Mouse (Mus musculus) megakaryocyte, embryonic 14.5 days (primary cell): ENCODE measurements at regions not wholly inside any gene's neighbourhood (a gene's known extent, or its start where the extent isn't known, plus 50 kb on each side); places are given as distances from the start of the nearest gene placed in this dataset.
"Not testable (repeated sequence)": the region's sequence is repeated elsewhere in the genome, so short reads cannot be mapped to it uniquely, and the experiment has no call there.

ENCODE experiments used
- FLI1 ChIP-seq: IDR thresholded peaks from 2 replicates; pipeline ENCODE4 v1.6.1; 2012; ENCODE audit warnings: low read length, inconsistent platforms, mixed read lengths
- GATA1 ChIP-seq: IDR thresholded peaks from 3 replicates; pipeline ENCODE4 v1.6.1; 2012; ENCODE audit warnings: mixed read lengths, low read length, inconsistent platforms, borderline replicate concordance

GRCm38 (mm10) chr12:17992572-17992971 is 301.9 kb downstream of the Hpcal1 start:
- not testable (repeated sequence) for TF ChIP-seq GATA1, FLI1
